Mouse (Mus musculus) limb, embryonic 13.5 days (tissue): ENCODE measurements around the gene Rasgrp3. TPM values are rescaled to one million over a fixed set of nuclear protein-coding genes. Genes with fewer than 3 reads are reported as not detected.

Experiments
- ATAC-seq: fragments of 200-750 bp; cut with Nextera tagmentation; 2 replicates; pipeline ENCODE4 v1.8.0; 2017; ENCODE audit warnings: low read depth, moderate number of reproducible peaks, moderate TSS enrichment; ENCODE audit not compliant: low FRiP score
- H3K27ac ChIP-seq: fragments of 300-500 bp; sonication (generic); 2 replicates; pipeline ENCODE4 v1.5.1; 2015; ENCODE audit warnings: inconsistent platforms, mild to moderate bottlenecking, moderate library complexity
- H3K27me3 ChIP-seq: fragments of 300-500 bp; sonication (generic); 2 replicates; pipeline ENCODE4 v1.6.1; 2015; ENCODE audit warnings: mild to moderate bottlenecking, inconsistent platforms
- H3K36me3 ChIP-seq: fragments of 300-500 bp; sonication (generic); 2 replicates; pipeline ENCODE4 v1.6.1; 2015; ENCODE audit warnings: inconsistent platforms, mild to moderate bottlenecking, moderate library complexity
- H3K4me1 ChIP-seq: fragments of 300-500 bp; sonication (generic); 2 replicates; pipeline ENCODE4 v1.6.1; 2015; ENCODE audit warnings: inconsistent platforms
- H3K4me2 ChIP-seq: fragments of 300-500 bp; sonication (generic); replicated peaks from 2 replicates; pipeline ENCODE4 v1.6.1; 2015; ENCODE audit warnings: inconsistent platforms, mild to moderate bottlenecking, moderate library complexity
- H3K4me3 ChIP-seq: fragments of 300-500 bp; sonication (generic); 2 replicates; pipeline ENCODE4 v1.5.1; 2015; ENCODE audit warnings: moderate library complexity, mild to moderate bottlenecking, inconsistent platforms
- H3K9ac ChIP-seq: fragments of 300-500 bp; sonication (generic); 2 replicates; pipeline ENCODE4 v1.6.1; 2015; ENCODE audit warnings: mild to moderate bottlenecking, inconsistent platforms
- H3K9me3 ChIP-seq: fragments of 300-500 bp; sonication (generic); 2 replicates; pipeline ENCODE4 v1.6.1; 2016; ENCODE audit warnings: inconsistent platforms
- WGBS: fragments of 180-500 bp; shearing (Covaris S2); methylation state at CpG from one replicate; pipeline ENCODE4 v1.1.7; 2015; 5-methylcytosine and 5-hydroxymethylcytosine counted together
- polyA plus RNA-seq: library from polyadenylated mRNA; unstranded; fragments of >200 nt; fragmentation: Nextera tagmentation; extraction: Ambion mirVana; gene quantifications from 2 replicates; pipeline ENCODE4 v1.2.1, GENCODE M21; 2015

Gene Rasgrp3
- polyA plus RNA-seq, result 9.7 and 10.6 TPM in 2 replicates

DNA sequence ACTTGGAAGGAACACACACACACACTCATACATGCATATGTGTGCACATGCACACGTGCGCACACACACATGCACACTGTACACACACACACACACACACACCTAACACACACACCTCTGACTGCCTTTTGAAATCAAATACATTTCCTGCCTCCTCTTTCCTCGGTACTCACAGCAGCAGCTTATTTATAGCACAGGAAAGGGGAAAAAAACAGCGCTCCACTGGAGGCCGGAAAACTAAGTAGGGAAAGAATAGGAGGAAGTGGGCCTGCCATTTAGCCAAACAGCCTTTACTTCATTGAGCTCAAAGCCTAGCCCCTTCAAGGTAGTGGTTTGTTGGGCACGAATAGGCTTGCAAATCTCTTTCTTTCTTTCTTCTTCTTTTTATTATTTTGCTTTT lies at the start of gene Rasgrp3:
Gene Rasgrp3 (plus strand): TSS at position 298 of the 400 bp plus-strand sequence.
- no peak within 1 kb of the TSS for H3K9ac ChIP-seq
- H3K27ac ChIP-seq, result no peak within 1 kb of the TSS
- no peaks in the 10 kb centered on the region for H3K9me3 ChIP-seq
- ATAC-seq, result no peak
- H3K36me3 ChIP-seq, result no peaks in the 10 kb centered on the region
- no peaks in the 10 kb centered on the region for H3K27me3 ChIP-seq
- WGBS, result 61% methylated on average over 6 of the region's 6 CpGs
- 0 out of 2 replicates have a peak, but pooled peaks cover 6% of the 10 kb centered on the region for H3K4me1 ChIP-seq
- H3K4me2 ChIP-seq, result no peak within 1 kb of the TSS
- no peak within 1 kb of the TSS for H3K4me3 ChIP-seq

DNA sequence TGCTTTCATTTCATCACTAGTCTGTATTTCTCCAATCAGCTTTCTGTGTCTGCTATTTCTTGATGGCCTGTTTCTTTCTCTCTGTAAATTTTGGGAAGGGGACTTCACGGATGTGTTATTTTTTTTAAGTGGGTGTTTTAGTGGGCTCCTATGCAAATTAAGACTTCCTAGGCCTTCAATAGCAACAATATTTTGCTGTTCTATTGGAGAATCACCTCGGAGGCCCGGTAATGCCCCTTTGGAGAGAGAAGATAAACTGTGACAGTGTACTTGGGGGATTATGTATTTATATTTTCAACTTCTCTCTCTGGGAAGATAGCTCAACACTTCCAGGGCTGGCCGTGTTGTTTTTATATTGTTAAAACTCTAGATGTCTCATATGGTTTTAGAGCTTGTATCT lies 47.3 kb upstream of the Rasgrp3 start:
- Histone ChIP-seq H3K4me3 (no peak overlapping the region), H3K9ac (no peak overlapping the region), H3K27me3 (no peaks in the 10 kb centered on the region), H3K9me3 (no peaks in the 10 kb centered on the region), H3K27ac (no peak overlapping the region), H3K4me2 (no peak overlapping the region), H3K4me1 (no peaks in the 10 kb centered on the region), H3K36me3 (peaks cover 59% of the 10 kb centered on the region)
- ATAC-seq, result no peak
- WGBS, result 93% methylated on average over 4 of the region's 4 CpGs

GRCm38 (mm10) chr17:75390142-75390541 lies 45.6 kb upstream of the Rasgrp3 start:
- H3K27ac ChIP-seq, result no peak overlapping the region
- H3K36me3 ChIP-seq, result peaks cover 59% of the 10 kb centered on the region
- H3K4me2 ChIP-seq, result no peak overlapping the region
- 93% methylated on average over 10 of the region's 10 CpGs for WGBS
- H3K4me1 ChIP-seq, result no peaks in the 10 kb centered on the region
- H3K9ac ChIP-seq, result no peak overlapping the region
- H3K4me3 ChIP-seq, result no peak overlapping the region
- ATAC-seq, result no peak
- H3K27me3 ChIP-seq, result no peaks in the 10 kb centered on the region
- no peaks in the 10 kb centered on the region for H3K9me3 ChIP-seq

DNA sequence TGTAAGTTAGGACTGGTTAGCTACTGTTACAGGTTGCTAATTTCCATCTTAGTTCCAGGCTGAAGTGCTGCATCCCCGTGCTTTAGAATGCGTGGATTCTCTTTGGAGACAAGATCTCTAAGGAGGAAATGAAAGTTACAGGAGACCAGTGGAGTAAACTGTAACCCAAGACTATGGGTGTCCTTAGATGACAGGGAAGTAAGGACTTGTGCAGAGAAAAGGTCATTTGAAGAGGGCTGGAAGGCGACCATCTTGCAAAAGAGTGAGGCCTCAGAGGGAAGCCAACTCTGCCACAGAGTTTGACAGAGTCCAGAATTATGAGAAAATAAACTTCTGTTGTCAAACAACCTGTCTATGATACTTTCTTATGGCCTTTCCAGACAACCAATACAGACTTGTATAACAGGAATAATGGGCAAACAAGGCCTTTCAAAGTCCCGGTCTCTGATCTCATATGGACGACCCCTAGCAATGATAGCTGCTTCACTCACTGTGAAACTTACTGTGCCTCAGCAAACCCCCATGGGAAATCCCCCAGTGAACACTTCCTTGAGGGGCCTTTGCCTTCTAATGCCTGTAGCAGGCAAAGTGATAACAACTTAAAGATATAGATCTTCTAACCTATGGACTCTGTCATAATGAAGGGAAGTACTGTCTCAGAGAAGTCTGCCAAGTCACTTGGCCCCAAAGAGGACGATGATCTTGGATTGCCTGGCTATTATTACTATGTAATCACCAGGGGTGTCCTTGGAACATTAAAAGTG lies 44.1 kb upstream of the Rasgrp3 start:
- WGBS, result 86% methylated on average over 6 of the region's 6 CpGs
- peaks cover 48% of the 10 kb centered on the region for H3K36me3 ChIP-seq
- no peak overlapping the region for H3K4me3 ChIP-seq
- no peak overlapping the region for H3K27ac ChIP-seq
- H3K27me3 ChIP-seq, result no peaks in the 10 kb centered on the region
- H3K4me2 ChIP-seq, result no peak overlapping the region
- H3K9me3 ChIP-seq, result no peaks in the 10 kb centered on the region
- ATAC-seq, result no peak
- no peaks in the 10 kb centered on the region for H3K4me1 ChIP-seq
- no peak overlapping the region for H3K9ac ChIP-seq

GRCm38 (mm10) chr17:75406405-75406804 lies 29.3 kb upstream of the Rasgrp3 start:
- H3K9ac ChIP-seq, result no peak overlapping the region
- H3K27me3 ChIP-seq, result no peaks in the 10 kb centered on the region
- H3K4me3 ChIP-seq, result no peak overlapping the region
- ATAC-seq, result no peak
- WGBS, result 77% methylated on average over 4 of the region's 4 CpGs
- H3K27ac ChIP-seq, result no peak overlapping the region
- no peak overlapping the region for H3K4me2 ChIP-seq
- H3K9me3 ChIP-seq, result no peaks in the 10 kb centered on the region
- H3K36me3 ChIP-seq, result no peaks in the 10 kb centered on the region
- no peaks in the 10 kb centered on the region for H3K4me1 ChIP-seq

- no peak overlapping the region for H3K27ac ChIP-seq
- H3K9me3 ChIP-seq, result 0 out of 2 replicates have a peak, but pooled peaks cover 2% of the 10 kb centered on the region
- no peak overlapping the region for H3K4me2 ChIP-seq
- H3K9ac ChIP-seq, result no peak overlapping the region
- no peak overlapping the region for H3K4me3 ChIP-seq
- H3K36me3 ChIP-seq, result no peaks in the 10 kb centered on the region
- no peaks in the 10 kb centered on the region for H3K27me3 ChIP-seq
- H3K4me1 ChIP-seq, result no peaks in the 10 kb centered on the region
- no peak for ATAC-seq
- WGBS, result 85% methylated on average over 3 of the region's 3 CpGs
Measured at GRCm38 (mm10) chr17:75416861-75417260, 18.8 kb upstream of the Rasgrp3 start.

- 93% methylated on average over 2 of the region's 2 CpGs for WGBS
- Histone ChIP-seq H3K9me3 (no peaks in the 10 kb centered on the region), H3K4me2 (no peak overlapping the region), H3K9ac (no peak overlapping the region), H3K27ac (no peak overlapping the region), H3K27me3 (no peaks in the 10 kb centered on the region), H3K36me3 (no peaks in the 10 kb centered on the region), H3K4me3 (no peak overlapping the region), H3K4me1 (0 out of 2 replicates have a peak, but pooled peaks cover 6% of the 10 kb centered on the region)
- ATAC-seq, result no peak
Measured at GRCm38 (mm10) chr17:75434152-75434551, 1.5 kb upstream of the Rasgrp3 start.

DNA sequence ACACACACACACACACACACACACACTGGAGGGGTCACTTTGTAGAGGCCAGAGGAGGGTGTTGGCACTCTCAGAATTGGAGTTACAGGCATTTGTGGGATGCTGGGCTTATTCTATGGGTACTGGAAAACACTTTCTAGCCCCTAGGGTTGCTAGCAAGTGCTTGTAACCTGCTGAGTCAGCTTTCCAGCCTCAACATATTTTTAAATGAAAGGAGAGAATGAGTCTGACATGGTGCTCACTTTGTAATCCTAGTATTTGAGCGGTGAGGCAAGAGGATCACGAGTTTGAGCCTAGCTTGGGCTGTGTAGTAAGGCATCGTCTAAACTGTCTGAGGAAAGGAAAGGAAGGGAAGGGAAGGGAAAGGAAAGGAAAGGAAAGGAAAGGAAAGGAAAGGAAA lies 825 bp upstream of the Rasgrp3 start:
- WGBS, result 76% methylated on average over 3 of the region's 3 CpGs
- Histone ChIP-seq H3K27ac (no peak overlapping the region), H3K4me2 (no peak overlapping the region), H3K9me3 (no peaks in the 10 kb centered on the region), H3K4me3 (no peak overlapping the region), H3K4me1 (0 out of 2 replicates have a peak, but pooled peaks cover 6% of the 10 kb centered on the region), H3K27me3 (no peaks in the 10 kb centered on the region), H3K9ac (no peak overlapping the region), H3K36me3 (no peaks in the 10 kb centered on the region)
- no peak for ATAC-seq

- H3K27ac ChIP-seq, result no peak overlapping the region
- no peak for ATAC-seq
- 0 out of 2 replicates have a peak, but pooled peaks cover 6% of the 10 kb centered on the region for H3K4me1 ChIP-seq
- 75% methylated on average over 8 of the region's 8 CpGs for WGBS
- H3K4me3 ChIP-seq, result no peak overlapping the region
- H3K4me2 ChIP-seq, result no peak overlapping the region
- H3K9me3 ChIP-seq, result no peaks in the 10 kb centered on the region
- no peaks in the 10 kb centered on the region for H3K36me3 ChIP-seq
- H3K9ac ChIP-seq, result no peak overlapping the region
- H3K27me3 ChIP-seq, result no peaks in the 10 kb centered on the region
Measured at GRCm38 (mm10) chr17:75436095-75436494, 399 bp downstream of the Rasgrp3 start.

DNA sequence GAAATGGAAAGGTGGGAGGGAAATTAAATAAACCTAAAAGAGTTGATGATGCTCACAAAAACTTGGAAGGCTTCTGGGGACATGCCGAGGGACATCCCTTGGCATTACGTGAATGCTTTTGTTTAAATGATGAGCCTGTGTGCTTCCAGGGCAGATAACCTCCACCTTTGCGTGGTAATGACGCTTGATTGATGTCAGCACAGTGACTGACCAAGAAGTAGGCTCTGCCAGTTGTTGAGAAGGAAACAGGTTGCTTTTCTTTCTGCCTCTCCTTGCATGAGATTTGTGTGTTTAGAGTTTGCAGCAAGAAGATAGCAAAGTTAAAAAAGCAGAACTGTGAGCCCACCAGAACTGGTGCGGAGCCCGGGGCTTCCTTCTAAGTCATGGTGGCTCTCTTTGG lies 1.1 kb downstream of the Rasgrp3 start:
- ATAC-seq, result no peak
- Histone ChIP-seq H3K4me1 (0 out of 2 replicates have a peak, but pooled peaks cover 6% of the 10 kb centered on the region), H3K4me3 (no peak overlapping the region), H3K4me2 (no peak overlapping the region), H3K36me3 (no peaks in the 10 kb centered on the region), H3K9me3 (no peaks in the 10 kb centered on the region), H3K27me3 (no peaks in the 10 kb centered on the region), H3K9ac (no peak overlapping the region), H3K27ac (no peak overlapping the region)
- WGBS, result 80% methylated on average over 6 of the region's 6 CpGs

GRCm38 (mm10) chr17:75437239-75437750 lies 1.6 kb downstream of the Rasgrp3 start:
- no peak overlapping the region for H3K4me2 ChIP-seq

DNA sequence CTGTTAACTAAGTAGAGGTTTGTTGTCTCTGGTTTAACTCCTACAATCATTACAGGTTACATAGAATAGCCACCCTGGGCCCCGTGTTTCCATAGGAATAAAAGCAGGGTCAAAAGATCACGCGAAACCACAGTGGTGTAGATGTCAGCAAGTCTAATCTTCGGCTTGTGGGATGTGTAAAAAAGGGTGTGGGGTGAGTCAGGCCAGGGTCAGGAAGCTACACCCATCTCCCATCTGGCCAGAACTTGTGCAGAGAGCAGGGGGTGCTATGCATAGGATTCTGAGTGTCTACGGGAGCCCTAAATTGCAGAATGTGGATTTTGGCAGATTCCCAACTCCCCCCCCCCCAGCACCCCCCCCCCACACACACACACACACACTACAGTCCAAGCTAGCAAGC lies 2.5 kb downstream of the Rasgrp3 start:
- no peak overlapping the region for H3K4me3 ChIP-seq
- no peaks in the 10 kb centered on the region for H3K36me3 ChIP-seq
- no peak for ATAC-seq
- no peaks in the 10 kb centered on the region for H3K27me3 ChIP-seq
- WGBS, result 66% methylated on average over 5 of the region's 5 CpGs
- no peak overlapping the region for H3K4me2 ChIP-seq
- H3K9ac ChIP-seq, result no peak overlapping the region
- H3K9me3 ChIP-seq, result no peaks in the 10 kb centered on the region
- 0 out of 2 replicates have a peak, but pooled peaks cover 6% of the 10 kb centered on the region for H3K4me1 ChIP-seq
- no peak overlapping the region for H3K27ac ChIP-seq

More at GRCm38 (mm10) chr17:75437239-75437750, 1.6 kb downstream of the Rasgrp3 start:
- 80% methylated on average over 11 of the region's 11 CpGs for WGBS
- Histone ChIP-seq H3K27me3 (no peaks in the 10 kb centered on the region), H3K4me1 (0 out of 2 replicates have a peak, but pooled peaks cover 6% of the 10 kb centered on the region), H3K36me3 (no peaks in the 10 kb centered on the region), H3K9me3 (no peaks in the 10 kb centered on the region), H3K9ac (no peak overlapping the region), H3K4me3 (no peak overlapping the region), H3K27ac (no peak overlapping the region)
- ATAC-seq, result no peak
